Mouse (Mus musculus): ENCODE measurements around the gene Phf14. TPM values are rescaled to one million over a fixed set of nuclear protein-coding genes. Genes with fewer than 3 reads are reported as not detected.

Phf14 gene
- polyA plus RNA-seq, 1 experiment from 2014 or later, result 133 TPM

DNA sequence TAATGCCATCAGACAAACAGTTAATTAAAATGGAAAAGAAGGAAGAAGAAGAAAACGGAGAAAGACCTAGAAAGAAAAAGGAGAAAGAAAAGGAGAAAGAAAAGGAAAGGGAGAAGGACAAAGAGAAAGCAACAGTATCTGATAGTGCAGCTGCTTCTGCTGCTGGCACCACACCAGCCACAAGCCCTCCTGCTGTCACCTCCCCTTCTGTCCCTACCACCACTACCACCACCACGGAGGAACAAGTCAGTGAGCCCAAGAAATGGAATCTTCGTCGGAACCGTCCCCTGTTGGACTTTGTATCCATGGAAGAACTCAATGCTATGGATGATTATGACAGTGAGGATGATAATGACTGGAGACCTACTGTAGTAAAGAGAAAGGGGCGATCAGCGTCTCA lies 25.8 kb downstream of the Phf14 start:
- no peak for ATAC-seq (ENCODE audit: low FRiP score, low TSS enrichment)
- WGBS, result 98% methylated on average over 7 of the region's 7 CpGs
- H3K9ac ChIP-seq (replicated peaks; ENCODE audit: low read length), result no peak overlapping the region

GRCm38 (mm10) chr6:11940895-11941294 lies 33.3 kb downstream of the Phf14 start:
- H3K4me3 ChIP-seq (replicated peaks; ENCODE audit: low read depth, low read length), result no peak overlapping the region
- no peaks in the 10 kb centered on the region for H3K4me1 ChIP-seq (ENCODE audit: control insufficient read depth, insufficient read depth, low read length)
- no peaks in the 10 kb centered on the region for H3K9me3 ChIP-seq (ENCODE audit: control insufficient read depth, low read length)
- no peak overlapping the region for H3K27ac ChIP-seq (replicated peaks; ENCODE audit: low read depth, low read length)
- DNase-seq, result no peak
- no peak overlapping the region for H3K4me2 ChIP-seq (ENCODE audit: low read length)
- no peak overlapping the region for H3K9ac ChIP-seq (replicated peaks; ENCODE audit: low read length)
- no peak for ATAC-seq (ENCODE audit: low FRiP score, low TSS enrichment)
- H3K36me3 ChIP-seq (ENCODE audit: control insufficient read depth, insufficient read depth, low read length), result peaks cover 20% of the 10 kb centered on the region
- no peaks in the 10 kb centered on the region for H3K27me3 ChIP-seq (ENCODE audit: control insufficient read depth, insufficient read depth, low read length)

More for the DNA sequence above, 25.8 kb downstream of the Phf14 start:
- H3K4me3 ChIP-seq (replicated peaks; ENCODE audit: low read depth, low read length), result no peak overlapping the region
- H3K27ac ChIP-seq (replicated peaks; ENCODE audit: low read depth, low read length), result no peak overlapping the region
- no peaks in the 10 kb centered on the region for H3K9me3 ChIP-seq (ENCODE audit: control insufficient read depth, low read length)
- no peak for DNase-seq
- no peaks in the 10 kb centered on the region for H3K27me3 ChIP-seq (ENCODE audit: control insufficient read depth, insufficient read depth, low read length)
- peaks cover 10% of the 10 kb centered on the region; the same call in 1 of the 2 replicates for H3K36me3 ChIP-seq (ENCODE audit: control insufficient read depth, insufficient read depth, low read length)
- H3K4me2 ChIP-seq (ENCODE audit: low read length), result no peak overlapping the region
- H3K4me1 ChIP-seq (ENCODE audit: control insufficient read depth, insufficient read depth, low read length), result peaks cover 7% of the 10 kb centered on the region

GRCm38 (mm10) chr6:11942089-11942488 lies 34.5 kb downstream of the Phf14 start:
- WGBS, result 98% methylated on average over 4 of the region's 4 CpGs
- Histone ChIP-seq H3K9ac (replicated peaks; ENCODE audit: low read length) (no peak overlapping the region), H3K27me3 (ENCODE audit: control insufficient read depth, insufficient read depth, low read length) (no peaks in the 10 kb centered on the region), H3K36me3 (ENCODE audit: control insufficient read depth, insufficient read depth, low read length) (peaks cover 19% of the 10 kb centered on the region), H3K4me1 (ENCODE audit: control insufficient read depth, insufficient read depth, low read length) (no peaks in the 10 kb centered on the region), H3K4me3 (replicated peaks; ENCODE audit: low read depth, low read length) (no peak overlapping the region), H3K27ac (replicated peaks; ENCODE audit: low read depth, low read length) (no peak overlapping the region), H3K4me2 (ENCODE audit: low read length) (no peak overlapping the region), H3K9me3 (ENCODE audit: control insufficient read depth, low read length) (no peaks in the 10 kb centered on the region)
- ATAC-seq (ENCODE audit: low FRiP score, low TSS enrichment) (no peak), DNase-seq (no peak)

GRCm38 (mm10) chr6:11948100-11948499 lies 40.5 kb downstream of the Phf14 start:
- Histone ChIP-seq H3K9ac (replicated peaks; ENCODE audit: low read length) (no peak overlapping the region), H3K4me1 (ENCODE audit: control insufficient read depth, insufficient read depth, low read length) (no peaks in the 10 kb centered on the region)

DNA sequence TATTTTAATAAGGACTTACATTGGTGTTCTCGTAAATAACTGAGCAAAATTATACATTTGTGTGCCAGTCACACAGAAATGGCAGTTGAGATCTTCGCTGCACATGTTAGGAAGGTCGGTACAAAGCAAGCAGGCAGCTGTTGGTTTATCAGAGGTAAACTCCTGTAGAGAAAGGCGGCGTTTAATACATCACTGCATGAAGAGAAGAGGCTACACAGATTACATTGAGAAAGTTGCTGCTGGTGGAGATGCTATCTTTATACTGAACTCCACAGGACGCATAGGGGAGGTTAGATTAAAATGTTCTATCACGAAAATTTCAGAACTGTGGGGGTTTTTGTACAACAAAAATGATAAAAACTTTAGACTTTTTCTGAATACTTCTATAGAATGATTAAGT lies 52.6 kb downstream of the Phf14 start:
- H3K27ac ChIP-seq (replicated peaks; ENCODE audit: low read depth, low read length), result no peak overlapping the region
- WGBS, result 89% methylated on average over 7 of the region's 7 CpGs
- ATAC-seq (ENCODE audit: low FRiP score, low TSS enrichment), result no peak
- no peak overlapping the region for H3K4me3 ChIP-seq (replicated peaks; ENCODE audit: low read depth, low read length)
- H3K9me3 ChIP-seq (ENCODE audit: control insufficient read depth, low read length), result no peaks in the 10 kb centered on the region
- no peak overlapping the region for H3K9ac ChIP-seq (replicated peaks; ENCODE audit: low read length)
- no peaks in the 10 kb centered on the region for H3K27me3 ChIP-seq (ENCODE audit: control insufficient read depth, insufficient read depth, low read length)
- H3K4me2 ChIP-seq (ENCODE audit: low read length), result no peak overlapping the region
- no peaks in the 10 kb centered on the region for H3K4me1 ChIP-seq (ENCODE audit: control insufficient read depth, insufficient read depth, low read length)
- peaks cover 11% of the 10 kb centered on the region for H3K36me3 ChIP-seq (ENCODE audit: control insufficient read depth, insufficient read depth, low read length)
- no peak for DNase-seq

More at GRCm38 (mm10) chr6:11948100-11948499, 40.5 kb downstream of the Phf14 start:
- WGBS, result 78% methylated on average over 1 of the region's 1 CpGs
- H3K9me3 ChIP-seq (ENCODE audit: control insufficient read depth, low read length), result no peaks in the 10 kb centered on the region
- ATAC-seq (ENCODE audit: low FRiP score, low TSS enrichment) (no peak), DNase-seq (no peak)
- no peak overlapping the region for H3K4me2 ChIP-seq (ENCODE audit: low read length)
- no peaks in the 10 kb centered on the region for H3K27me3 ChIP-seq (ENCODE audit: control insufficient read depth, insufficient read depth, low read length)
- H3K4me3 ChIP-seq (replicated peaks; ENCODE audit: low read depth, low read length), result no peak overlapping the region
- H3K36me3 ChIP-seq (ENCODE audit: control insufficient read depth, insufficient read depth, low read length), result peaks cover 15% of the 10 kb centered on the region
- H3K27ac ChIP-seq (replicated peaks; ENCODE audit: low read depth, low read length), result no peak overlapping the region

DNA sequence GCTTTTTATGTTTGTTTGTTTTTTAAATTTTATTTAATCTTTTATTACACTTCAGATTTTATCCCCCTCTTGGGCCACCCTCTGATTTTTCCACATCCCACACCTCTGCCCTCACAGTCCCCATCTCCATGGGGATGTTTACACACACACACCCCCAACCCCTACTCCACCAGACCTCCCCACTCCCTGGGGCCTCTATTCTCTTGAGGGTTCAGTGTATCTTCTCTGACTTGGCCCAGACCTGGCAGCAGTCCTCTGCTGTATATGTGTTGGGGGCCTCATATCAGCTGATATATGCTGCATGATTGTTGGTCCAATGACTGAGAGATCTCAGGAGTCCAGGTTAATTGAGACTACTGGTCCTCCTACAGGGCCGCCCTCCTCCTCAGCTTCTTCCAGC lies 86.2 kb downstream of the Phf14 start:
- Histone ChIP-seq H3K9ac (replicated peaks; ENCODE audit: low read length) (no peak overlapping the region), H3K4me2 (ENCODE audit: low read length) (no peak overlapping the region), H3K4me1 (ENCODE audit: control insufficient read depth, insufficient read depth, low read length) (no peaks in the 10 kb centered on the region), H3K36me3 (ENCODE audit: control insufficient read depth, insufficient read depth, low read length) (peaks cover 52% of the 10 kb centered on the region), H3K4me3 (replicated peaks; ENCODE audit: low read depth, low read length) (no peak overlapping the region), H3K27ac (replicated peaks; ENCODE audit: low read depth, low read length) (no peak overlapping the region), H3K27me3 (ENCODE audit: control insufficient read depth, insufficient read depth, low read length) (no peaks in the 10 kb centered on the region), H3K9me3 (ENCODE audit: control insufficient read depth, low read length) (no peaks in the 10 kb centered on the region)
- WGBS, result 96% methylated on average over 1 of the region's 1 CpGs
- ATAC-seq (ENCODE audit: low FRiP score, low TSS enrichment) (no peak), DNase-seq (no peak)

DNA sequence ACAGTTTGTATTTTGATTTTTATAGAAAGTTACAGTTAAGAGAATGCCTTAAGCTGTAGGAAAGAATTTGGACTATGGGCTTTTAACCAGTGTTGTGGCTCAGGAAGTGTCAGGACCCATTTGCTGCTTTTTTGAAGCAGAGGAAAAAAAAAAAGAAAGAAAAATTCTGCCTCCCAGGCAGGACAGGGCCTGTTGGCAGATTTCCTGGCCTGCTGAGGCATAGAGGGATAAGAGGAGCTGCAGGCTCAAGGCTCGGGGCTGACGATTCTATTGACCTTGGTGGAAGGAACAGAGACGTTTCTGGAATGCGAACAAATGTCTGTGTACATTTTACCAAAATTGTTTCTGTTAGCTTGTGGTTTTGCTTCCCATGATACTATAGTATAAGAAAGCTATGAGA lies 91.0 kb downstream of the Phf14 start:
- ATAC-seq (ENCODE audit: low FRiP score, low TSS enrichment) (no peak), DNase-seq (no peak)
- 86% methylated on average over 4 of the region's 4 CpGs for WGBS
- Histone ChIP-seq H3K4me1 (ENCODE audit: control insufficient read depth, insufficient read depth, low read length) (no peaks in the 10 kb centered on the region), H3K9me3 (ENCODE audit: control insufficient read depth, low read length) (no peaks in the 10 kb centered on the region), H3K27ac (replicated peaks; ENCODE audit: low read depth, low read length) (no peak overlapping the region), H3K9ac (replicated peaks; ENCODE audit: low read length) (no peak overlapping the region), H3K4me3 (replicated peaks; ENCODE audit: low read depth, low read length) (no peak overlapping the region), H3K36me3 (ENCODE audit: control insufficient read depth, insufficient read depth, low read length) (peaks cover 50% of the 10 kb centered on the region), H3K27me3 (ENCODE audit: control insufficient read depth, insufficient read depth, low read length) (no peaks in the 10 kb centered on the region), H3K4me2 (ENCODE audit: low read length) (no peak overlapping the region)

DNA sequence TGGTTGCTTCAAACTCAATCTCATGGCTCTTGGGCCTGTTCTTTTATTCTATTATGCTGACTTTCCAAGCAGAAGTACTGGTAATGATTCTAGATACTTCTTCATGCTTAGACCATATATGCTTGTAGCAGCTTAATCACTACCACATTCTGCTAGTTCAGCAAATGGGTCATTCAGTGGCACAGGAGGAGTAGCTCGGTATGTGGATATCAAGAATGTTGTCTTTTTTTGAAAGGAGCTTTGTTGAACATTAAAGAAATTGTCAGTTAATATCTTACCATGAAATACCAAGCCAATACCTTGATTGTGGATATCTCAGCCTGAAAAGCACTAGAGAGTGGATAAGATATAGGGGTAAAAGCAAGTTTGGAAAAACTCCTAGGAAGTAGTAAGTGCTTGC lies 91.9 kb downstream of the Phf14 start:
- Histone ChIP-seq H3K4me2 (ENCODE audit: low read length) (no peak overlapping the region), H3K27me3 (ENCODE audit: control insufficient read depth, insufficient read depth, low read length) (no peaks in the 10 kb centered on the region), H3K27ac (replicated peaks; ENCODE audit: low read depth, low read length) (no peak overlapping the region), H3K36me3 (ENCODE audit: control insufficient read depth, insufficient read depth, low read length) (peaks cover 45% of the 10 kb centered on the region), H3K4me1 (ENCODE audit: control insufficient read depth, insufficient read depth, low read length) (no peaks in the 10 kb centered on the region), H3K9ac (replicated peaks; ENCODE audit: low read length) (no peak overlapping the region), H3K9me3 (ENCODE audit: control insufficient read depth, low read length) (no peaks in the 10 kb centered on the region), H3K4me3 (replicated peaks; ENCODE audit: low read depth, low read length) (no peak overlapping the region)
- DNase-seq, result no peak
- 86% methylated on average over 1 of the region's 1 CpGs for WGBS
- ATAC-seq (ENCODE audit: low FRiP score, low TSS enrichment), result no peak

GRCm38 (mm10) chr6:12005455-12005854 lies 97.8 kb downstream of the Phf14 start:
- no peak overlapping the region for H3K9ac ChIP-seq (replicated peaks; ENCODE audit: low read length)
- H3K36me3 ChIP-seq (ENCODE audit: control insufficient read depth, insufficient read depth, low read length), result peaks cover 17% of the 10 kb centered on the region
- WGBS, result 97% methylated on average over 4 of the region's 4 CpGs
- no peak overlapping the region for H3K27ac ChIP-seq (replicated peaks; ENCODE audit: low read depth, low read length)
- H3K4me2 ChIP-seq (ENCODE audit: low read length), result no peak overlapping the region
- ATAC-seq (ENCODE audit: low FRiP score, low TSS enrichment) (no peak), DNase-seq (no peak)
- no peaks in the 10 kb centered on the region for H3K4me1 ChIP-seq (ENCODE audit: control insufficient read depth, insufficient read depth, low read length)
- H3K27me3 ChIP-seq (ENCODE audit: control insufficient read depth, insufficient read depth, low read length), result no peaks in the 10 kb centered on the region
- no peaks in the 10 kb centered on the region for H3K9me3 ChIP-seq (ENCODE audit: control insufficient read depth, low read length)
- no peak overlapping the region for H3K4me3 ChIP-seq (replicated peaks; ENCODE audit: low read depth, low read length)

All from midbrain, embryonic 14.5 days (tissue).